In the genomic region with DNA sequence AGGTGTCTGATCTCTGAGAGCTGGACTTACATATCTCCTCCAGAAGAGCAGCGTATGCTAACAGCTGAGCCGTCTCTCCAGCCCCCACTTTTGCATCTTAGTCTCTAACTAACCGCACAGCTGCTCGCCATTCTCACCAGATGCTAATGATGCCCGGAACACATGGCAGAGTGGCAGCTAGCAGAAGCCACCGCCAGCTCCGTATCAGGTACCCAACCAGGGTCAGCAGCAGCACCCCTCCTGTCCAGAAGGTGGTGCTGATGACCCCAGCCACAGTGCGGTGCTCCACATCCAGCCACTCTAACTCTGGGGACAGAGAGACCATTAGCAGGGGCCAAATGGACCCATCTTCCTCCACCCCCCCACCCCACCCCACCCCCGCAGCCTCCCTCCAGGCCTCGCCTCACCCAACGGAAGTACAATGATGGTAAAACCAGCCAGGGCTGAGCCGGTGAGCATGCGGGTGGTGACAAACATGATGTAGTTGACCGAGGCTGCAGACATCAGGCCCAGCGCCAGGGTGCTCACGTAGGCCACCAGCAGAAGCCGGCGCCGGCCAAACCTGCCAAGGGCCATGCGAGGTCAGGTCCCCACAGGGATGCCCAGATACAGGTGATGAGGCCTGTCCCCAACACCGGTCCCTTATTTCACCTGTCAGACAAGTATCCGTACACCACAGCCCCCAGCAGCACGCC, we compare ENCODE assay signal across 9 mouse cellular contexts. TPM values are rescaled to one million over a fixed set of nuclear protein-coding genes. Genes with fewer than 3 reads are reported as not detected.
DNase-seq lines count a peak whose midpoint lies in the region; ATAC-seq and TF ChIP-seq lines count a peak whose summit lies in the region.
"Had no signal": no experiment of that assay in that cellular context is flagged by ENCODE, and none has a peak within 500 bp of the region (broad histone marks: within the 10 kb centered on the region; RNA-seq: fewer than 3 reads in every experiment).

No protein-coding gene starts in this region.

- H3K9me3 ChIP-seq in lung, postnatal 0 days (ENCODE audit: low read length): no peaks in the 10 kb centered on the region
- no peaks in the 10 kb centered on the region for H3K9me3 ChIP-seq in forebrain, embryonic 14.5 days (replicated peaks; ENCODE audit: control insufficient read depth, low read length)
- H3K9me3 ChIP-seq: embryonic facial prominence, embryonic 15.5 days had no signal

- H3K27ac ChIP-seq in lung, postnatal 0 days (ENCODE audit: low read length): no peak overlapping the region
- H3K27ac ChIP-seq in cerebellum, adult 2 months (ENCODE audit: insufficient read depth, low read length): no peak overlapping the region
- H3K27ac ChIP-seq in forebrain, embryonic 14.5 days (ENCODE audit: low read depth, low read length): no peak overlapping the region
- no peak overlapping the region for H3K27ac ChIP-seq in kidney, adult 2 months (ENCODE audit: insufficient read depth, low read depth, low read length)
- H3K27ac ChIP-seq: embryonic facial prominence, embryonic 15.5 days had no signal

- peak; percentile 71 for TF ChIP-seq CTCF in lung, postnatal 0 days (IDR thresholded peaks at IDR 0.05)
- peak; percentile 66 for TF ChIP-seq CTCF in cerebellum, adult 2 months (IDR thresholded peaks at IDR 0.05; ENCODE audit: borderline replicate concordance, insufficient read depth, low read depth, low read length)
- TF ChIP-seq CTCF in kidney, adult 2 months (conservative IDR thresholded peaks at IDR 0.05; ENCODE audit: insufficient read depth, insufficient read length, low read depth, low read length): peak; percentile 78

- no peak for TF ChIP-seq EP300 in lung, postnatal 0 days (IDR thresholded peaks at IDR 0.05)

- no peak for TF ChIP-seq POLR2A in cerebellum, adult 2 months (IDR thresholded peaks at IDR 0.05; ENCODE audit: borderline replicate concordance, insufficient read depth, low read length)
- no peak for TF ChIP-seq POLR2A in kidney, adult 2 months (IDR thresholded peaks at IDR 0.05; ENCODE audit: low read depth, low read length)

- peak; percentile 34 for DNase-seq in lung, postnatal 0 days (ENCODE audit: low spot score)
- DNase-seq in lung, postnatal 25 days (ENCODE audit: low spot score): no peak
- DNase-seq in cerebellum, adult 2 months: peak; percentile 61 to 66
- DNase-seq in forebrain, embryonic 14.5 days (ENCODE audit: low spot score): peak; percentile 66
- peak; percentile 58 for DNase-seq in kidney, adult 2 months
- DNase-seq in left cerebral cortex, adult 9 months (ENCODE audit: low spot score in 2 of 2): no peak
- no peak for DNase-seq in frontal cortex, postnatal 25 days (ENCODE audit: low spot score in 2 of 2)

- H3K4me2 ChIP-seq in lung, postnatal 0 days (replicated peaks; ENCODE audit: low read depth, low read length): no peak overlapping the region
- H3K4me2 ChIP-seq in forebrain, embryonic 14.5 days (ENCODE audit: low read length): no peak overlapping the region
- H3K4me2 ChIP-seq: embryonic facial prominence, embryonic 15.5 days had no signal

- ATAC-seq in lung, postnatal 0 days: peak; percentile 60; the same call in 1 of the 2 replicates
- ATAC-seq in forebrain, embryonic 14.5 days: peak; percentile 59
- 0 out of 2 replicates have a peak, but pooled peaks have one; percentile 34 for ATAC-seq in monocyte, adult 5-6 weeks (replicated peaks; ENCODE audit: insufficient number of reproducible peaks, low FRiP score, low TSS enrichment, poor library complexity, severe bottlenecking)

- WGBS in lung, postnatal 0 days: 20% methylated on average over 23 of the region's 23 CpGs
- WGBS in cerebellum, adult 2 months: 23% methylated on average over 23 of the region's 23 CpGs
- 22% methylated on average over 23 of the region's 23 CpGs for WGBS in forebrain, embryonic 14.5 days
- 23% methylated on average over 23 of the region's 23 CpGs for WGBS in kidney, adult 2 months

- no peaks in the 10 kb centered on the region for H3K36me3 ChIP-seq in lung, postnatal 0 days (ENCODE audit: insufficient read depth, low read length)
- H3K36me3 ChIP-seq in forebrain, embryonic 14.5 days (ENCODE audit: control insufficient read depth, insufficient read depth, low read length): no peaks in the 10 kb centered on the region
- H3K36me3 ChIP-seq in kidney, adult 2 months (ENCODE audit: control insufficient read depth, insufficient read depth, low read length): no peaks in the 10 kb centered on the region
- H3K36me3 ChIP-seq: embryonic facial prominence, embryonic 15.5 days had no signal

- no peaks in the 10 kb centered on the region for H3K4me1 ChIP-seq in lung, postnatal 0 days (ENCODE audit: insufficient read depth, low read depth, low read length)
- peaks cover 4% of the 10 kb centered on the region; the same call in 1 of the 2 replicates for H3K4me1 ChIP-seq in cerebellum, adult 2 months (ENCODE audit: control insufficient read depth, insufficient read depth, low read length)
- H3K4me1 ChIP-seq in forebrain, embryonic 14.5 days (ENCODE audit: control insufficient read depth, insufficient read depth, low read length): no peaks in the 10 kb centered on the region
- no peaks in the 10 kb centered on the region for H3K4me1 ChIP-seq in kidney, adult 2 months (ENCODE audit: control insufficient read depth, insufficient read depth, low read length)

- no peaks in the 10 kb centered on the region for H3K27me3 ChIP-seq in lung, postnatal 0 days (replicated peaks; ENCODE audit: insufficient read depth, low read length)
- H3K27me3 ChIP-seq in cerebellum, adult 2 months (ENCODE audit: control insufficient read depth, insufficient read depth, low read length): no peaks in the 10 kb centered on the region
- no peaks in the 10 kb centered on the region for H3K27me3 ChIP-seq in forebrain, embryonic 14.5 days (replicated peaks; ENCODE audit: control insufficient read depth, insufficient read depth, low read length)
- no peaks in the 10 kb centered on the region for H3K27me3 ChIP-seq in kidney, adult 2 months (replicated peaks; ENCODE audit: control insufficient read depth, insufficient read depth, low read length)

- H3K4me3 ChIP-seq in lung, postnatal 0 days (ENCODE audit: low read depth, low read length): no peak overlapping the region
- H3K4me3 ChIP-seq in cerebellum, adult 2 months (replicated peaks; ENCODE audit: insufficient read depth, low read depth, low read length): no peak overlapping the region
- no peak overlapping the region for H3K4me3 ChIP-seq in forebrain, embryonic 14.5 days (ENCODE audit: low read depth, low read length)
- no peak overlapping the region; the same call in 1 of the 2 replicates for H3K4me3 ChIP-seq in kidney, adult 2 months (ENCODE audit: insufficient read depth, low read depth, low read length)
- H3K4me3 ChIP-seq: embryonic facial prominence, embryonic 15.5 days had no signal

- H3K9ac ChIP-seq in lung, postnatal 0 days (replicated peaks; ENCODE audit: low read depth): no peak overlapping the region
- H3K9ac ChIP-seq in forebrain, embryonic 14.5 days (ENCODE audit: low read length): no peak overlapping the region; the same call in 1 of the 2 replicates
- H3K9ac ChIP-seq: embryonic facial prominence, embryonic 15.5 days had no signal

RNA-seq across cellular contexts. Expression of gene Slc22a7, which starts 1.4 kb away (rescaled TPM):
- not detected in 2 replicates for polyA plus RNA-seq in lung, postnatal 0 days (2015; fragmentation: Nextera tagmentation; extraction: Ambion mirVana)
- polyA plus RNA-seq in cerebellum, adult 2 months (2012; rRNA removed): 0.71 and 0.72 TPM in 2 replicates
- polyA plus RNA-seq in forebrain, embryonic 14.5 days (2014; fragmentation: Nextera tagmentation; extraction: Ambion mirVana): not detected in 2 replicates
- 164 and 283 TPM in 2 replicates for polyA plus RNA-seq in kidney, adult 2 months (2012; rRNA removed)
- total RNA-seq in monocyte, adult 5-6 weeks (2017): not detected in 3 replicates

RNA-seq across cellular contexts. Expression of gene Crip3, which starts 8.1 kb away (rescaled TPM):
- 0.76 and 0.81 TPM in 2 replicates for polyA plus RNA-seq in lung, postnatal 0 days (2015; fragmentation: Nextera tagmentation; extraction: Ambion mirVana)
- polyA plus RNA-seq in cerebellum, adult 2 months (2012; rRNA removed): 3.7 and 4.6 TPM in 2 replicates
- polyA plus RNA-seq in forebrain, embryonic 14.5 days (2014; fragmentation: Nextera tagmentation; extraction: Ambion mirVana): 0.93 and 1.2 TPM in 2 replicates
- 2.9 and 3.7 TPM in 2 replicates for polyA plus RNA-seq in kidney, adult 2 months (2012; rRNA removed)
- total RNA-seq in monocyte, adult 5-6 weeks (2017): not detected in 3 replicates

RNA-seq across cellular contexts. Expression of gene Ttbk1, which starts 50.7 kb away (rescaled TPM):
- polyA plus RNA-seq in lung, postnatal 0 days (2015; fragmentation: Nextera tagmentation; extraction: Ambion mirVana): 0.04 TPM in 1 of 2 replicates, not detected in the other
- 46.7 and 47.4 TPM in 2 replicates for polyA plus RNA-seq in cerebellum, adult 2 months (2012; rRNA removed)
- 3.8 and 4.8 TPM in 2 replicates for polyA plus RNA-seq in forebrain, embryonic 14.5 days (2014; fragmentation: Nextera tagmentation; extraction: Ambion mirVana)
- 1.4 and 1.6 TPM in 2 replicates for polyA plus RNA-seq in kidney, adult 2 months (2012; rRNA removed)
- total RNA-seq in monocyte, adult 5-6 weeks (2017): under 0.01 to 0.58 TPM (median 0.48 TPM) in 3 replicates

RNA-seq across cellular contexts. Expression of gene Zfp318, which starts 53.3 kb away (rescaled TPM):
- polyA plus RNA-seq in lung, postnatal 0 days (2015; fragmentation: Nextera tagmentation; extraction: Ambion mirVana): 5.8 and 6.3 TPM in 2 replicates
- polyA plus RNA-seq in cerebellum, adult 2 months (2012; rRNA removed): 27.4 and 27.8 TPM in 2 replicates
- 10.7 and 13.0 TPM in 2 replicates for polyA plus RNA-seq in forebrain, embryonic 14.5 days (2014; fragmentation: Nextera tagmentation; extraction: Ambion mirVana)
- polyA plus RNA-seq in kidney, adult 2 months (2012; rRNA removed): 11.8 and 14.3 TPM in 2 replicates
- 23.5 to 54.0 TPM (median 33.9 TPM) in 3 replicates for total RNA-seq in monocyte, adult 5-6 weeks (2017)

RNA-seq across cellular contexts. Expression of gene Dnph1, which starts 59.7 kb away (rescaled TPM):
- polyA plus RNA-seq in lung, postnatal 0 days (2015; fragmentation: Nextera tagmentation; extraction: Ambion mirVana): 2.8 and 4.2 TPM in 2 replicates
- 5.3 and 5.6 TPM in 2 replicates for polyA plus RNA-seq in cerebellum, adult 2 months (2012; rRNA removed)
- polyA plus RNA-seq in forebrain, embryonic 14.5 days (2014; fragmentation: Nextera tagmentation; extraction: Ambion mirVana): 33.0 and 41.6 TPM in 2 replicates
- 20.7 and 22.8 TPM in 2 replicates for polyA plus RNA-seq in kidney, adult 2 months (2012; rRNA removed)
- not detected in 3 replicates for total RNA-seq in monocyte, adult 5-6 weeks (2017)

Comparison
In these comparisons a context has a peak if more than half of its experiments do, and no peak if none do; other contexts are left out.
1. DNase-seq: peak in lung, postnatal 0 days (single experiment), cerebellum, adult 2 months (2 of 2), forebrain, embryonic 14.5 days (single experiment) and kidney, adult 2 months (single experiment); none in lung, postnatal 25 days (single experiment), left cerebral cortex, adult 9 months (0 of 2) and frontal cortex, postnatal 25 days (0 of 2).
2. RNA of gene Slc22a7, which starts 1.4 kb away (polyA plus RNA-seq): 164 to 283 TPM in kidney, adult 2 months; 0.71 to 0.72 TPM in cerebellum, adult 2 months, not detected in lung, postnatal 0 days and not detected in forebrain, embryonic 14.5 days; every median in the first group is over 10 times any median in the second.
3. Peak in every context shown above with its lines, with median percentiles within 50 percentile points of each other: ATAC-seq and CTCF ChIP-seq.